Mouse (Mus musculus) C2C12 (cell line): ENCODE results near the gene Gpc4.

Source experiments
- CTCF ChIP-seq: IDR thresholded peaks from one replicate; pipeline ENCODE4 v1.5.1; 2011; ENCODE audit not compliant: control insufficient read depth, insufficient read depth, insufficient read length
- MAX ChIP-seq: IDR thresholded peaks from one replicate; pipeline ENCODE4 v1.6.1; 2011; ENCODE audit warnings: mild to moderate bottlenecking, control low read depth

DNA sequence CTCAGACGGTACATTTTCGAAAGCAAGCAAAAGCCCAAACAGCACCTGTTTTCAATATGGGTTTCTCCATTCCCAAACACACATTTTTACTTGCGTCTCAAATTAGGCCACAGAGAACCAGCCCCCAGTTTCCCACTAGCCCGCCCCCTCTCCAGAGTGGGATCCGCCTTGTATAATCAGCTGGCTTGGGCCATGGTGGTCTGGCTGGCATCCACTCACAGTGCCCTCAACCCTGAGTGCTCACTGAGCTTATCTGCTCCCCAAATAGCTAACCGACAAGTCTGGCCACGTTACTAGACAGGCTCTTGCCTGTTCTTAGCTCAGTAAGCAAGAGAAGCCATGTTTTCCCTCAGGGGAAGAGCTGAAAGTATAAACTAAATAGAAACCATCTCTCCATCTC lies 134.9 kb downstream of the Gpc4 start:
- TF ChIP-seq CTCF (no peak), MAX (no peak)
